Mouse (Mus musculus) erythroblast, embryonic 14.5 days (primary cell): Measurements from ENCODE around the gene Pth1r. TPM values are rescaled to one million over a fixed set of nuclear protein-coding genes. Genes with fewer than 3 reads are reported as not detected.

Experiments
- H3K27me3 ChIP-seq: 2 replicates; pipeline ENCODE4 v1.6.1; 2012; ENCODE audit warnings: inconsistent platforms; ENCODE audit not compliant: control insufficient read depth
- H3K36me3 ChIP-seq: 2 replicates; pipeline ENCODE4 v1.6.1; 2012; ENCODE audit warnings: mild to moderate bottlenecking, inconsistent platforms; ENCODE audit not compliant: control insufficient read depth
- H3K4me1 ChIP-seq: 2 replicates; pipeline ENCODE4 v1.6.1; 2012; ENCODE audit warnings: inconsistent platforms; ENCODE audit not compliant: control insufficient read depth
- H3K4me3 ChIP-seq: replicated peaks from 2 replicates; pipeline ENCODE3; 2012; ENCODE audit warnings: moderate library complexity, mild to moderate bottlenecking, inconsistent platforms
- H3K9me3 ChIP-seq: 2 replicates; pipeline ENCODE4 v1.6.1; 2012; ENCODE audit warnings: low read length, inconsistent platforms, mixed read lengths; ENCODE audit not compliant: control insufficient read depth
- GATA1 ChIP-seq: IDR thresholded peaks from 2 replicates; pipeline ENCODE4 v1.6.1; 2012; ENCODE audit warnings: low read length, inconsistent platforms, mixed read lengths
- TAL1 ChIP-seq: IDR thresholded peaks from 3 replicates; pipeline ENCODE4 v1.6.1; 2012; ENCODE audit warnings: low read length, inconsistent platforms, mixed read lengths
- polyA plus RNA-seq: library from polyadenylated mRNA; stranded (reverse); fragments of >175 nt; gene quantifications from 2 replicates; pipeline ENCODE4 v1.2.3, GENCODE M21; 2012

Pth1r gene
- polyA plus RNA-seq, 1 experiment = not detected

DNA sequence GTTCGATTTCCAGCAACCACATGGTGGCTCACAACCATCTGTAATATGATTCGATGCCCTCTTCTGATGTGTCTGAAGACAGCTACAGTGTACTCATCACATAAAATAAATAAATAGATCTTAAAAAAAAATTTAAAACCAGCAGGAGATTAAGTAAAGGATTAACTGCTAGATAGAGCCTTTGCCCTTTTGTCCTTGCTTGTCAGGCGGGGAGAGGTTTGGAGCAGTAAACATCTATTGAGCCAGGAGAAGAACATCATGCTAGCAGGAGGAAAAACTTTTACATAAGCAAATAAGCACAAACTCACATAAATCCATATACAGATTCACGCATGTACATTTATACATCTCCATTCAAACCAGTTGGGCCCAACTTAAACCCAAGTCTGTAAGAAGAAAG, 34.4 kb downstream of the Pth1r start:
- Histone ChIP-seq H3K27me3 (no peaks in the 10 kb centered on the region), H3K4me3 (no peak overlapping the region), H3K36me3 (peaks cover 67% of the 10 kb centered on the region), H3K4me1 (peaks cover 13% of the 10 kb centered on the region), H3K9me3 (no peaks in the 10 kb centered on the region)
- TF ChIP-seq GATA1 (no peak), TAL1 (no peak)

DNA sequence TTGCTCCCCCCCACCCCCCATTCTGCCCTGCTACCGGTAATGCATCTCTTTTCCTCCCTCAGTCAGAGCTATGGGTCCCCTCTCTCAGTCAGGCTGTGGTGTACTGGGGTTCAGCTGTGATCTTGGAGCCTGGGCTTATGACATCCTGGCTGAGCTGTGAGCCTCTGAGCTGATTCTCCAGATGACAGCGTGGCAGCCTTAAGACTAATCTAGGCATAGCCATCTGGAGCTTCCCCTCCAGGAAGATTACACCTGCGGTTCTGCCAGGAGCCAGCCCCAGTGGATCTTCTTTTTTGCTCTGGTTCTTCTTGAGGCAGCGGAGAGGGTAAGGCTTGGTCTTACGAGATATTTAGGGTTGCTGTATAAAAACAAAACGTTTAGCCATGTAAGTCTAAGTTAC, 34.9 kb downstream of the Pth1r start:
- H3K9me3 ChIP-seq = no peaks in the 10 kb centered on the region
- no peak for TF ChIP-seq TAL1
- no peak for TF ChIP-seq GATA1
- peaks cover 67% of the 10 kb centered on the region for H3K36me3 ChIP-seq
- no peaks in the 10 kb centered on the region for H3K27me3 ChIP-seq
- H3K4me3 ChIP-seq = no peak overlapping the region
- peaks cover 13% of the 10 kb centered on the region for H3K4me1 ChIP-seq

DNA sequence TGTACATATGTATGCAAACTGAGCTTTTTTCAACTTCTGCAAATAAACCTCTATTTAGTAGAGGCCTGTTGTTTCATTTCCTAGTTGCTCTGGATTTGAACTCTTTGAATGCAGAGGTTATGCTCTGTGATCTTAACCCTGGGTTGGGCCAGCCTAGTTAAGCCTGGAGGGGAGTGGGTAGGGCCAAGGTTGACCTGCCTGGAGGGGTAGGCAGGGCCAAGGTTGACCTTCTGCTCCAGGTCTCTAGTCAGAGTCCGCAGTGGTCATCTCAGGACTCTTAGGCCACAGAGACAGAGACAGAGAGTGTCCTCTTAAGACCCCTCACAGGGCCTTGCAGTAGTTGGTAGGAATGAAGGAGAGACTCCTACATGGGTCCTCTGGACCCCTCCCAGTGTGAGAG, 35.4 kb downstream of the Pth1r start:
- H3K9me3 ChIP-seq = no peaks in the 10 kb centered on the region
- H3K4me1 ChIP-seq = peaks cover 13% of the 10 kb centered on the region
- H3K36me3 ChIP-seq = peaks cover 67% of the 10 kb centered on the region
- no peak overlapping the region for H3K4me3 ChIP-seq
- no peaks in the 10 kb centered on the region for H3K27me3 ChIP-seq
- TF ChIP-seq GATA1 = no peak

DNA sequence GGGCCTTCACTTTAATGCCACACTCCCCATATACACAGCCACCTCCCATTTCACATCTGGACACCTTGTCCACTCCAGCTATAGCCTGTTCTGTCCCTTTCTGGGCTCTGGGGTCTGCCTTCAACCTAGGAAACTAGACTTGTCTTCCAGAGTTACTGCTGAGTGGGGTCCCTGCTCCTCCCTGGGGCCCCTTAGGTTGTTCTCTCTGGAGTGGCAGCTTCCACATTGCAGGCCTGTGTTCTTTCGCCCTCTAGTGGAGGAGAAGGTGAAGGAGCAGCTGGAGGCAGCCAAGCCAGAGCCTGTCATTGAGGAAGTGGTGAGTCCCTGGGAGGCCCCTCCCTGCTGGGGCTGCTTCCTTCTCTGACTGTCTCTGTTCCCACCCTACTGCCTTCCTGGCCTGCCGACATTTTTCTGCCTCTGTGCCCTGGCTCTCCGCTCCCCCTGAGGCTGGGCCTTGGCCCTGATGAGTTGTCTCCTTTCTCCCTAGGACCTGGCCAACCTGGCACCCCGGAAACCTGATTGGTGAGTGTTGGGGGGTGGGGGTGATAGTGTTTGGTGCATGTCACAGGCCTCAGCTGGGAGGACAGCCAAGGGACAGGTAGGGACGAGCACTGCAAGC, 37.2 kb downstream of the Pth1r start:
- Histone ChIP-seq H3K36me3 (peaks cover 53% of the 10 kb centered on the region), H3K9me3 (no peaks in the 10 kb centered on the region), H3K4me3 (no peak overlapping the region), H3K27me3 (no peaks in the 10 kb centered on the region), H3K4me1 (peaks cover 13% of the 10 kb centered on the region)
- no peak for TF ChIP-seq TAL1
- no peak for TF ChIP-seq GATA1

DNA sequence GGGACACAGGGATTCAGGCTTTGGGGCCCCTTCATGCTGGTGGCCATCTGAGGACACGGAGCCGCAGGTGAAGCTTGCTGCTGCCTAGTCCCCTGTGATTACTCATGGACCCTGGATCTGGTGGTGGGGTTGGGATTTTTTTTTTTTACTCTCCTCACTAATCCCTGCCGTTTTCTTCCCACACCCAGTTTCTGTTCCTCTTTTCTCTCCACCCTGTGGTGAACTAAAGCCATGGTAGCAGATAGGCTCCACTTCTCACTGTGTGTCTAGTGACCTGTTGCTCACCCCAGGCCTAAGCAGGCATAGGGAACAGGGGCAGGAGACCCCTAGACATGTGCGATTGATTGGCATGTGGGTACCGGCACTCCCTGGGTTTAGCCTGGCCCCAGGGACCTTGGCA, 40.2 kb downstream of the Pth1r start:
- H3K4me3 ChIP-seq = no peak overlapping the region

DNA sequence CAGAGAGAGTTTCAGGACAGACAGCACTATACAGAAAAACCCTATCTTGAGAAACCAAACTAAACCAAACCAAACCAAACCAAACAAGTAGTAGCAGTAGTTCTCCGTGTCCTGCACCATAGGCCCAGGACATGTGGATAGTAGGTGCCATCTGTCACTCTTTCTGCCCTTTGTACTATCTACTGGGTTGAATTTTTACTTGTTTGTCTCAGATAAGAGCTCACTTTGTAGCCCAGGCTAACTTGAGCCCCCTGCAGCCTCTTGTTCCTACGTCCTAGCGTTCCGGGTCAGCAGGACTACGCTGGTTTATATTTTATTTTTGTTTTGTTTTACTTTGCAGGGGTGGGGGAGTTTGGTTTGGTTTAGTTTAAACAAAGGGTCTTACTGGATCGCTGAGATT, 43.0 kb downstream of the Pth1r start:
- H3K4me3 ChIP-seq = no peak overlapping the region
- no peaks in the 10 kb centered on the region for H3K27me3 ChIP-seq
- TF ChIP-seq TAL1 = no peak
- no peak for TF ChIP-seq GATA1
- no peaks in the 10 kb centered on the region for H3K9me3 ChIP-seq
- peaks cover 36% of the 10 kb centered on the region for H3K36me3 ChIP-seq
- H3K4me1 ChIP-seq = peaks cover 41% of the 10 kb centered on the region

More for the DNA sequence above, 40.2 kb downstream of the Pth1r start:
- H3K9me3 ChIP-seq = no peaks in the 10 kb centered on the region
- H3K27me3 ChIP-seq = no peaks in the 10 kb centered on the region
- TF ChIP-seq GATA1 = no peak
- no peak for TF ChIP-seq TAL1
- peaks cover 48% of the 10 kb centered on the region for H3K36me3 ChIP-seq
- H3K4me1 ChIP-seq = peaks cover 28% of the 10 kb centered on the region

DNA sequence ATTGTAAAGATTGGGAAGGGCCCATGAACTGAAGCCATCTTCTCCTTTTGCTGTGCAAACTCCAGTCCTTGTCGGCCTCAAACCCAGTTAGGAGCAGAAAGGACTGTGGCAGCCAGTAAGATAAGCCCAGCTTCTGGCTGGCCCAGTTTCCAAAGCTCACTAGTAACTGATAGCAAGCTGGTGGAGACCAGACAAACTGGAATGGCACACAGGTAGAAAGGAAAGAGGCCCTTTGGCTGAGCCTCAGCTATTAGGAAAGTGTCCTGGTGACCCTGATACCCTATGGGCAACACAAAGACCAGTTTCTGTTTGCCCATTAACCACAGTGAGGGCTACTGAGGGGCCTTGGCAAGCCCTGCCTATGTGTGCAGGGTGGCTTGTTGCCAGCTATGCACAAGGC, 44.1 kb downstream of the Pth1r start:
- no peaks in the 10 kb centered on the region for H3K27me3 ChIP-seq
- H3K4me3 ChIP-seq = no peak overlapping the region
- peaks cover 27% of the 10 kb centered on the region for H3K36me3 ChIP-seq
- H3K4me1 ChIP-seq = peaks cover 47% of the 10 kb centered on the region
- H3K9me3 ChIP-seq = no peaks in the 10 kb centered on the region
- no peak for TF ChIP-seq GATA1
- TF ChIP-seq TAL1 = no peak

DNA sequence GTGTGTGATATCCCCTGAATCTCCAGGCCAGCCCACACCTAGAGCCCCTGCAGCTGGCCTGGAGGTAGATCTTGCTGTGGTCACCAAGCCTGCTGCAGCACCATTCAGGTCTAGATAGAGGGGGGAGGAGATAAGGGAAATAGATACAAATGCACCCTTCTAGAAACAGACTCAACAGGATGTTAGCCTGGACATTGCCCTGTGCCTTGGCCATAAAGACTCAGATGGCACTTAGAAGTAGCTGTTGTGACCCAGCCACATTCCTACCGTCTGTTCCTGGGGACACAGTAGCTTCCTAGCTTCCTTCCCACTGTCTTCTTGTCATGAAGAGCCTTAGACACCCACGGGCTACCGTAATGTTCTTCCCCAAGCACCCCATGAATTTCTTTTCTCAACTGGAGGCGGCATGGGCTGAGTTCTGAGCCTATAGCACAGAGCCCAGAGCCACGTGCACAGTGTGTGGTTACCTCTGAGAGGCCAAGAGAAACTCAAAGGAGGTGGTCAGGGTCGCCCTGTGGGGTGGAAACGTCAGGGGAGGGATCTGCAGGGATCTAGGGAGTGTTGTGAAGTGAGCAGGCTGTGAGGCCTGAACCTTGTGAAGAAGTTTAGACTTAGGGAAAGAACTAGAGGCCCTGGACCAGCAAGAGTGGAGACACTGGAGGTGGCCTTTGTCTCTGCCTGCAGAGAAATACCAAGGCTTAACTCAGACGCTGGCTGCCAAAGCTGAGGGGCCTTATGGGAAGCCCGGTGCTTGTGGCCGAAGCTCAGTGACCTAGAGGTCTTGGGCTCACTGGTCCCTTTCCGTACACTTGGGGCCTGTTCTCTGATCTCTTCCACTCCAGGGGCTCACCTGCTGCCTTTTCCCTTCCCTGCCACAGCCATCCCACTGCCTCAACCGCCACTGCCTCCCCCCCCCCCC, 45.6 kb downstream of the Pth1r start:
- Histone ChIP-seq H3K27me3 (no peaks in the 10 kb centered on the region), H3K36me3 (peaks cover 40% of the 10 kb centered on the region), H3K4me1 (peaks cover 57% of the 10 kb centered on the region), H3K4me3 (no peak overlapping the region), H3K9me3 (no peaks in the 10 kb centered on the region)
- no peak for TF ChIP-seq GATA1
- TF ChIP-seq TAL1 = no peak

DNA sequence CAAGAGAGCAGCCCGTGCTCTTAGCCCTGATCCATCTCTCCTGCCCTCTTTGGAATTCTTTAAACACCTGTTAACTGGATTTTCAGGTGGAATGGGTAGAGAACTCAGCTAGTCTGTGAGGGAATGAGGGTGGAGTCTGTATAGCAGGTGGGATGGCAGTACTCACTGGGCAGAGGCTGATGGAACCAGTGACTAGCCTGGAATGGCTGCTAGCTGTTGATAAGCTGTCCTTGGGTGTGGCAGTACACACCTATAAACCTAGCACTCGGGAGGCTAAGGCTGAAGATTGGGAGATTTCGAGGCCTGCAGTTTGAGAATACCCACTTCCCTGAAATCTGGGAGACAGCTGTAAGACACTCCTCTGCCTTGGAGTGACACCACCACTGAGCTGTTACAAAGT, 47.4 kb downstream of the Pth1r start:
- TF ChIP-seq TAL1 (peak; percentile 75), GATA1 (peak; percentile 64)
- Histone ChIP-seq H3K36me3 (peaks cover 53% of the 10 kb centered on the region), H3K4me3 (no peak overlapping the region), H3K9me3 (no peaks in the 10 kb centered on the region), H3K4me1 (peaks cover 54% of the 10 kb centered on the region), H3K27me3 (no peaks in the 10 kb centered on the region)
